Mouse (Mus musculus): ENCODE measurements around the gene Notch2. TPM values are rescaled to one million over a fixed set of nuclear protein-coding genes. Genes with fewer than 3 reads are reported as not detected.

Gene Notch2
- polyA plus RNA-seq, 1 experiment from 2014 or later = 33.4 TPM

- no peaks in the 10 kb centered on the region for H3K27me3 ChIP-seq (ENCODE audit: control insufficient read depth, insufficient read depth, low read length)
- WGBS = 64% methylated on average over 2 of the region's 2 CpGs
- no peak for DNase-seq (ENCODE audit: low spot score)
- no peak overlapping the region for H3K27ac ChIP-seq (replicated peaks; ENCODE audit: low read depth, low read length)
- H3K4me2 ChIP-seq (ENCODE audit: low read depth, severe bottlenecking) = no peak overlapping the region
- H3K4me1 ChIP-seq (ENCODE audit: control insufficient read depth, insufficient read depth, low read length) = peaks cover 5% of the 10 kb centered on the region
- no peak for ATAC-seq (ENCODE audit: insufficient number of reproducible peaks, low FRiP score, low TSS enrichment, low read depth)
- H3K4me3 ChIP-seq (ENCODE audit: low read depth, low read length) = no peak overlapping the region
- no peak overlapping the region for H3K9ac ChIP-seq (ENCODE audit: low read length)
- H3K36me3 ChIP-seq (ENCODE audit: control insufficient read depth, insufficient read depth, low read length) = no peaks in the 10 kb centered on the region
- H3K9me3 ChIP-seq (ENCODE audit: control insufficient read depth, low read length) = no peaks in the 10 kb centered on the region
Observed at GRCm38 (mm10) chr3:97973306-97973705, 40.0 kb upstream of the Notch2 start.

GRCm38 (mm10) chr3:97974197-97974770, 39.0 kb upstream of the Notch2 start:
- no peak for ATAC-seq (ENCODE audit: insufficient number of reproducible peaks, low FRiP score, low TSS enrichment, low read depth)
- Histone ChIP-seq H3K4me1 (ENCODE audit: control insufficient read depth, insufficient read depth, low read length) (peaks cover 5% of the 10 kb centered on the region), H3K27me3 (ENCODE audit: control insufficient read depth, insufficient read depth, low read length) (no peaks in the 10 kb centered on the region), H3K36me3 (ENCODE audit: control insufficient read depth, insufficient read depth, low read length) (no peaks in the 10 kb centered on the region), H3K27ac (replicated peaks; ENCODE audit: low read depth, low read length) (no peak overlapping the region), H3K4me3 (ENCODE audit: low read depth, low read length) (no peak overlapping the region), H3K9me3 (ENCODE audit: control insufficient read depth, low read length) (no peaks in the 10 kb centered on the region), H3K9ac (ENCODE audit: low read length) (no peak overlapping the region), H3K4me2 (ENCODE audit: low read depth, severe bottlenecking) (no peak overlapping the region)
- DNase-seq (ENCODE audit: low spot score) = no peak
- 87% methylated on average over 6 of the region's 6 CpGs for WGBS

GRCm38 (mm10) chr3:97976706-97977105, 36.6 kb upstream of the Notch2 start:
- Histone ChIP-seq H3K27ac (replicated peaks; ENCODE audit: low read depth, low read length) (no peak overlapping the region; the same call in 1 of the 2 replicates), H3K9ac (ENCODE audit: low read length) (no peak overlapping the region), H3K4me1 (ENCODE audit: control insufficient read depth, insufficient read depth, low read length) (no peaks in the 10 kb centered on the region), H3K9me3 (ENCODE audit: control insufficient read depth, low read length) (no peaks in the 10 kb centered on the region), H3K27me3 (ENCODE audit: control insufficient read depth, insufficient read depth, low read length) (no peaks in the 10 kb centered on the region), H3K4me3 (ENCODE audit: low read depth, low read length) (no peak overlapping the region), H3K36me3 (ENCODE audit: control insufficient read depth, insufficient read depth, low read length) (no peaks in the 10 kb centered on the region), H3K4me2 (ENCODE audit: low read depth, severe bottlenecking) (no peak overlapping the region)
- 66% methylated on average over 6 of the region's 6 CpGs for WGBS
- DNase-seq (ENCODE audit: low spot score) (no peak), ATAC-seq (ENCODE audit: insufficient number of reproducible peaks, low FRiP score, low TSS enrichment, low read depth) (no peak)

GRCm38 (mm10) chr3:97978710-97979109, 34.6 kb upstream of the Notch2 start:
- 82% methylated on average over 2 of the region's 2 CpGs for WGBS
- no peaks in the 10 kb centered on the region for H3K27me3 ChIP-seq (ENCODE audit: control insufficient read depth, insufficient read depth, low read length)

GRCm38 (mm10) chr3:97980683-97981327, 32.5 kb upstream of the Notch2 start:
- DNase-seq (ENCODE audit: low spot score) = no peak
- H3K36me3 ChIP-seq (ENCODE audit: control insufficient read depth, insufficient read depth, low read length) = no peaks in the 10 kb centered on the region
- no peak for ATAC-seq (ENCODE audit: insufficient number of reproducible peaks, low FRiP score, low TSS enrichment, low read depth)
- no peaks in the 10 kb centered on the region for H3K4me1 ChIP-seq (ENCODE audit: control insufficient read depth, insufficient read depth, low read length)
- H3K9me3 ChIP-seq (ENCODE audit: control insufficient read depth, low read length) = no peaks in the 10 kb centered on the region
- no peak overlapping the region for H3K4me2 ChIP-seq (ENCODE audit: low read depth, severe bottlenecking)
- WGBS = 87% methylated on average over 8 of the region's 8 CpGs
- no peak overlapping the region for H3K27ac ChIP-seq (replicated peaks; ENCODE audit: low read depth, low read length)
- no peaks in the 10 kb centered on the region for H3K27me3 ChIP-seq (ENCODE audit: control insufficient read depth, insufficient read depth, low read length)
- H3K9ac ChIP-seq (ENCODE audit: low read length) = no peak overlapping the region
- H3K4me3 ChIP-seq (ENCODE audit: low read depth, low read length) = no peak overlapping the region

More at GRCm38 (mm10) chr3:97978710-97979109, 34.6 kb upstream of the Notch2 start:
- no peak for ATAC-seq (ENCODE audit: insufficient number of reproducible peaks, low FRiP score, low TSS enrichment, low read depth)
- no peak overlapping the region for H3K27ac ChIP-seq (replicated peaks; ENCODE audit: low read depth, low read length)
- no peaks in the 10 kb centered on the region for H3K36me3 ChIP-seq (ENCODE audit: control insufficient read depth, insufficient read depth, low read length)
- DNase-seq (ENCODE audit: low spot score) = no peak
- H3K4me1 ChIP-seq (ENCODE audit: control insufficient read depth, insufficient read depth, low read length) = no peaks in the 10 kb centered on the region
- H3K4me3 ChIP-seq (ENCODE audit: low read depth, low read length) = no peak overlapping the region
- no peak overlapping the region for H3K9ac ChIP-seq (ENCODE audit: low read length)
- H3K9me3 ChIP-seq (ENCODE audit: control insufficient read depth, low read length) = no peaks in the 10 kb centered on the region
- H3K4me2 ChIP-seq (ENCODE audit: low read depth, severe bottlenecking) = no peak overlapping the region

- WGBS = 31% methylated on average over 3 of the region's 3 CpGs
Observed at GRCm38 (mm10) chr3:97981376-97981906, 31.9 kb upstream of the Notch2 start.

GRCm38 (mm10) chr3:97984870-97985506, 28.3 kb upstream of the Notch2 start:
- DNase-seq (ENCODE audit: low spot score) = no peak
- H3K27me3 ChIP-seq (ENCODE audit: control insufficient read depth, insufficient read depth, low read length) = no peaks in the 10 kb centered on the region
- no peak overlapping the region for H3K27ac ChIP-seq (replicated peaks; ENCODE audit: low read depth, low read length)
- H3K4me2 ChIP-seq (ENCODE audit: low read depth, severe bottlenecking) = no peak overlapping the region
- no peak for ATAC-seq (ENCODE audit: insufficient number of reproducible peaks, low FRiP score, low TSS enrichment, low read depth)
- no peaks in the 10 kb centered on the region for H3K4me1 ChIP-seq (ENCODE audit: control insufficient read depth, insufficient read depth, low read length)
- 67% methylated on average over 10 of the region's 10 CpGs for WGBS
- no peak overlapping the region for H3K9ac ChIP-seq (ENCODE audit: low read length)
- H3K36me3 ChIP-seq (ENCODE audit: control insufficient read depth, insufficient read depth, low read length) = no peaks in the 10 kb centered on the region
- no peak overlapping the region for H3K4me3 ChIP-seq (ENCODE audit: low read depth, low read length)
- H3K9me3 ChIP-seq (ENCODE audit: control insufficient read depth, low read length) = no peaks in the 10 kb centered on the region

More at GRCm38 (mm10) chr3:97981376-97981906, 31.9 kb upstream of the Notch2 start:
- Histone ChIP-seq H3K27me3 (ENCODE audit: control insufficient read depth, insufficient read depth, low read length) (no peaks in the 10 kb centered on the region), H3K4me1 (ENCODE audit: control insufficient read depth, insufficient read depth, low read length) (no peaks in the 10 kb centered on the region), H3K9me3 (ENCODE audit: control insufficient read depth, low read length) (no peaks in the 10 kb centered on the region), H3K4me3 (ENCODE audit: low read depth, low read length) (no peak overlapping the region), H3K4me2 (ENCODE audit: low read depth, severe bottlenecking) (no peak overlapping the region), H3K9ac (ENCODE audit: low read length) (no peak overlapping the region), H3K27ac (replicated peaks; ENCODE audit: low read depth, low read length) (no peak overlapping the region), H3K36me3 (ENCODE audit: control insufficient read depth, insufficient read depth, low read length) (no peaks in the 10 kb centered on the region)
- DNase-seq (ENCODE audit: low spot score) (no peak), ATAC-seq (ENCODE audit: insufficient number of reproducible peaks, low FRiP score, low TSS enrichment, low read depth) (no peak)

GRCm38 (mm10) chr3:97985691-97986090, 27.6 kb upstream of the Notch2 start:
- Histone ChIP-seq H3K36me3 (ENCODE audit: control insufficient read depth, insufficient read depth, low read length) (no peaks in the 10 kb centered on the region), H3K4me3 (ENCODE audit: low read depth, low read length) (no peak overlapping the region), H3K9me3 (ENCODE audit: control insufficient read depth, low read length) (no peaks in the 10 kb centered on the region), H3K27ac (replicated peaks; ENCODE audit: low read depth, low read length) (no peak overlapping the region), H3K4me1 (ENCODE audit: control insufficient read depth, insufficient read depth, low read length) (no peaks in the 10 kb centered on the region), H3K27me3 (ENCODE audit: control insufficient read depth, insufficient read depth, low read length) (no peaks in the 10 kb centered on the region), H3K4me2 (ENCODE audit: low read depth, severe bottlenecking) (no peak overlapping the region), H3K9ac (ENCODE audit: low read length) (no peak overlapping the region)
- no peak for DNase-seq (ENCODE audit: low spot score)
- no peak for ATAC-seq (ENCODE audit: insufficient number of reproducible peaks, low FRiP score, low TSS enrichment, low read depth)
- WGBS = 90% methylated on average over 3 of the region's 3 CpGs
